Mouse (Mus musculus) heart, embryonic 16.5 days (tissue): ENCODE results near the gene Taf12. TPM values are rescaled to one million over a fixed set of nuclear protein-coding genes. Genes with fewer than 3 reads are reported as not detected.
"Not testable (repeated sequence)": the region's sequence is repeated elsewhere in the genome, so short reads cannot be mapped to it uniquely, and the experiment has no call there.

Experiments used
- ATAC-seq: fragments of 200-750 bp; cut with Nextera tagmentation; replicated peaks from 2 replicates; pipeline ENCODE4 v1.8.0; 2017; ENCODE audit warnings: moderate number of reproducible peaks; ENCODE audit not compliant: insufficient read depth, low FRiP score; ENCODE audit errors: extremely low read depth
- H3K27ac ChIP-seq: fragments of 300-500 bp; sonication (generic); 2 replicates; pipeline ENCODE4 v1.5.1; 2014; ENCODE audit warnings: mild to moderate bottlenecking, low read length, control low read depth, moderate library complexity
- H3K27me3 ChIP-seq: fragments of 300-500 bp; sonication (generic); 2 replicates; pipeline ENCODE4 v1.6.1; 2014; ENCODE audit warnings: low read length, mixed read lengths; ENCODE audit not compliant: control insufficient read depth, insufficient read depth
- H3K36me3 ChIP-seq: fragments of 300-500 bp; sonication (generic); 2 replicates; pipeline ENCODE4 v1.6.1; 2014; ENCODE audit not compliant: control insufficient read depth, insufficient read depth
- H3K4me1 ChIP-seq: fragments of 300-500 bp; sonication (generic); 2 replicates; pipeline ENCODE4 v1.6.1; 2014; ENCODE audit warnings: low read length, mixed read lengths; ENCODE audit not compliant: control insufficient read depth, insufficient read depth
- H3K4me2 ChIP-seq: fragments of 300-500 bp; sonication (generic); 2 replicates; pipeline ENCODE4 v1.6.1; 2014; ENCODE audit warnings: low read depth, mild to moderate bottlenecking, control low read depth, low read length
- H3K4me3 ChIP-seq: fragments of 300-500 bp; sonication (generic); 2 replicates; pipeline ENCODE4 v1.5.1; 2014; ENCODE audit warnings: mild to moderate bottlenecking, control low read depth, low read length
- H3K9ac ChIP-seq: fragments of 300-500 bp; sonication (generic); 2 replicates; pipeline ENCODE4 v1.6.1; 2014; ENCODE audit warnings: low read length, control low read depth
- H3K9me3 ChIP-seq: fragments of 300-500 bp; sonication (generic); replicated peaks from 2 replicates; pipeline ENCODE4 v1.6.1; 2016; ENCODE audit warnings: low read length; ENCODE audit not compliant: control insufficient read depth
- WGBS: fragments of 180-500 bp; shearing (Covaris S2); extraction: QIAGEN DNeasy Blood & Tissue Kit; methylation state at CpG from one replicate; pipeline ENCODE4 v1.1.7; 2014; 5-methylcytosine and 5-hydroxymethylcytosine counted together
- polyA plus RNA-seq: library from polyadenylated mRNA; unstranded; fragments of >200 nt; fragmentation: Nextera tagmentation; extraction: Ambion mirVana; gene quantifications from 2 replicates; pipeline ENCODE4 v1.2.1, GENCODE M21; 2015

Taf12 gene
- polyA plus RNA-seq, 1 experiment from 2014 or later, result 35.3 TPM

DNA sequence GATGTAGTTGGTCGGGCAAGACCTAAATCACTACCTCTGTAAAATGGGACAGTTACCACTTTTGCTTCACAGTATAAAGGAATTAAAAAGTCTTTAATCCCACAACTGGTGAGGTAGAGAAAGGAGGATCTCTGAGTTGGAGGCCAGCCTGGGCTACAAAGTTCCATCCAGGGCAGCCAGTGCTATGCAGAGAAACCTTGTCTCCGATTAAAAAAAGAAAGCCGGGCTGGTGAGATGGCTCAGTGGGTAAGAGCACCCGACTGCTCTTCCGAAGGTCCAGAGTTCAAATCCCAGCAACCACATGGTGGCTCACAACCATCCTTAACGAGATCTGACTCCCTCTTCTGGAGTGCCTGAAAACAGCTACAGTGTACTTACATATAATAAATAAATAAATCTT lies 29.3 kb downstream of the Taf12 start:
- not testable (repeated sequence) for H3K27me3 ChIP-seq, H3K9me3 ChIP-seq, H3K36me3 ChIP-seq, ATAC-seq, H3K27ac ChIP-seq
- 40% methylated on average over 6 of the region's 6 CpGs for WGBS
- H3K4me3 ChIP-seq, result peak overlapping the region; percentile 65
- H3K4me2 ChIP-seq, result peak overlapping the region; percentile 80
- peaks cover 12% of the 10 kb centered on the region for H3K4me1 ChIP-seq
- peak overlapping the region; percentile 80 for H3K9ac ChIP-seq

GRCm38 (mm10) chr4:132305276-132305675 lies 31.1 kb downstream of the Taf12 start:
- ATAC-seq, result no peak
- WGBS, result 69% methylated on average over 8 of the region's 8 CpGs
- H3K36me3 ChIP-seq, result peaks cover 4% of the 10 kb centered on the region

DNA sequence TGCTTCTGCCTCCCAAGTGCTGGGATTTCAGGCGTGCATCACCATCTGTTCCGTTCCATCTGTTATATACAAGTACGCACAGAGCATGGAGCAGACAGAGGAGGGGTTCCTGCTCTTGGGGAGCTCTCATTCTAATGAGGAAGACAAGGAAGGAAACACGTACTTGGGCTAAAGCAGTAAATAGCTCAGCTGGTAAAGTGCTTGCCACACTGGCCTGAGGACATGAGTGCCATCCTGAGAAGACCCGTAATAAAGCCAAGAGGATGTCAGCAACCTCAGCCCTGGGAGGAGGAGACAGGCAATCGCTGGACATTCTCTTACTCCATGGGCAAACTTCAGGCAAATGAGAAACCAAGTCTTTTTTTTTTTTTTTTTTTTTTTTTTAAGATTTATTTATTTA lies 31.8 kb downstream of the Taf12 start:
- Histone ChIP-seq H3K27ac (no peak overlapping the region), H3K4me3 (no peak overlapping the region), H3K27me3 (no peaks in the 10 kb centered on the region), H3K36me3 (peaks cover 11% of the 10 kb centered on the region), H3K9me3 (no peaks in the 10 kb centered on the region), H3K4me1 (peaks cover 23% of the 10 kb centered on the region), H3K4me2 (no peak overlapping the region), H3K9ac (no peak overlapping the region)
- 70% methylated on average over 6 of the region's 6 CpGs for WGBS
- ATAC-seq, result no peak

More at GRCm38 (mm10) chr4:132305276-132305675, 31.1 kb downstream of the Taf12 start:
- no peak overlapping the region for H3K9ac ChIP-seq
- no peak overlapping the region for H3K4me2 ChIP-seq
- H3K27me3 ChIP-seq, result no peaks in the 10 kb centered on the region
- H3K27ac ChIP-seq, result no peak overlapping the region
- H3K4me1 ChIP-seq, result peaks cover 19% of the 10 kb centered on the region
- H3K4me3 ChIP-seq, result no peak overlapping the region
- no peaks in the 10 kb centered on the region for H3K9me3 ChIP-seq

GRCm38 (mm10) chr4:132308437-132309139 lies 34.4 kb downstream of the Taf12 start:
- Histone ChIP-seq H3K4me1 (peaks cover 11% of the 10 kb centered on the region), H3K27ac (peak overlapping the region; percentile 94), H3K9ac (peak overlapping the region; percentile 98), H3K27me3 (no peaks in the 10 kb centered on the region), H3K4me2 (peak overlapping the region; percentile 84), H3K36me3 (peaks cover 29% of the 10 kb centered on the region), H3K9me3 (no peaks in the 10 kb centered on the region), H3K4me3 (peak overlapping the region; percentile 92)
- peak; percentile 92 for ATAC-seq
- WGBS, result under 1% methylated on average over 41 of the region's 41 CpGs

DNA sequence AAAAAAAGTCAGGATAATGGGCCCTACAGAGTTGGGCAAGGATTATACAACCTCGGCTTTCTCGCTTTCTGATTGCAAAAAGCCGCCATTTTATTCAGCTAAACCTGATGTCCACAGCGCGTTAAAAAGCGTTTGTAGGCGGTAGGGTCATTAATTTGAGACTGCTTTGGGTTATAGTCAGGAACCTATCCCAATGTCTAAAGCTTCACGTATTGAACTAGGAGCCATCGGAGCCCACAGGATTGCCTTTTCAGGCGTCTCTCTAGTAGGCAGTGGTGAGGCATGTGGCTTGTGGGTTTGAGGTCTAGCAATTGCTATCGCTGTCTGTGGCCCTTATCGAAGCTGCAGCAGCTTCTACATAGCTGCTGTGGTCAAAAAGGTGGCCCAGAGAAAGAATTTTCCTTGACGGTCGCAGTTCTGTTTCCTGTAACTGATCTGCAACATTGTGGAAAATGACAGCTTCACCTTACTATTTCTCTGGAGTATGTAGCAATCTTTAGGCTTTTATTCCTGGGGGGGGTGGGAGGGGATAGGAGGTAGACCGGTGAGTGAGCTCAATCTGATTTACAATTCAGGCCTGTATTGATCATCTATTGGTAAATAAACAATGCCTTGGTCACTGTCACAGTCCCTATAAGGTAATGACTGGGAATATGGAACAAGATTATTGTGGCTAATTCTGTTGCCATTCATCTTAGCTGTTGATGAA lies 35.1 kb downstream of the Taf12 start:
- Histone ChIP-seq H3K36me3 (peaks cover 35% of the 10 kb centered on the region), H3K4me3 (peak overlapping the region; percentile 92), H3K27ac (peak overlapping the region; percentile 94), H3K4me1 (peaks cover 11% of the 10 kb centered on the region), H3K27me3 (no peaks in the 10 kb centered on the region), H3K4me2 (peak overlapping the region; percentile 84), H3K9me3 (no peaks in the 10 kb centered on the region), H3K9ac (peak overlapping the region; percentile 98)
- under 1% methylated on average over 15 of the region's 15 CpGs for WGBS
- no peak for ATAC-seq

DNA sequence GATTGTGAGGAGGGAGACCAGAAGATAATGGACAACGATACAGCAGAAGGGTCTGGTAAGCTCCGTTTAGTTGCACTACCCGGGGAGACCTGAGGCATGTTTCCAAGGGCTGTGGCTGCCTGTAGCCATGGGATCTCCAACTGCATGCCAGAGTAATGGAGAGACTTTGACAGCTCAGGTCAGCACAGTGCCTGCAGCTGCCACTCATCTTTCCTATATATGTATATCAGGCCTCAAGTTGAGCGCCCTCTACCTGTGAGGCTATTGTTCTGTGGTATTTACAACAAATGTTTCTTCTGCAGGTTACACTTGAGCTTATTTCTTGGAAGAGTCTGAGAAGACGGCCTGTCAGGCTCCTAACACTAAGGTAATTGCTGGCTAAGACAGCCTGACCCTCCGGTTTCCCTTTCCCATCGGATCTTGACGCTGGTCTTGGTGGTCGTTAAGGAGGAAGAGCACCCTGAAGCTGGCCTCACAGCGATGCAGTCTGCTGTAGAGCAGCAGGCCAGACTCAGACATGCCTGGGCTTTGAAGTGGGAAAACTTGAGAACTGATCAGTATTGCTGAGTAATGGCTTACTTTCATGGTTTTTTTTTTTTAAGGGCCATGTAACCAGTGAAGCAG lies 35.8 kb downstream of the Taf12 start:
- H3K9ac ChIP-seq, result peak overlapping the region; percentile 98
- peak overlapping the region; percentile 84 for H3K4me2 ChIP-seq
- H3K9me3 ChIP-seq, result no peaks in the 10 kb centered on the region
- peaks cover 11% of the 10 kb centered on the region for H3K4me1 ChIP-seq
- H3K36me3 ChIP-seq, result peaks cover 35% of the 10 kb centered on the region
- ATAC-seq, result 0 out of 2 replicates have a peak, but pooled peaks have one; percentile 25
- peak overlapping the region; percentile 92 for H3K4me3 ChIP-seq
- H3K27me3 ChIP-seq, result no peaks in the 10 kb centered on the region
- WGBS, result 28% methylated on average over 10 of the region's 10 CpGs
- H3K27ac ChIP-seq, result peak overlapping the region; percentile 94

GRCm38 (mm10) chr4:132311209-132311608 lies 37.0 kb downstream of the Taf12 start:
- WGBS, result 37% methylated on average over 1 of the region's 1 CpGs
- Histone ChIP-seq H3K4me2 (no peak overlapping the region), H3K27ac (no peak overlapping the region), H3K4me1 (peaks cover 11% of the 10 kb centered on the region), H3K9ac (no peak overlapping the region), H3K36me3 (peaks cover 35% of the 10 kb centered on the region), H3K9me3 (no peaks in the 10 kb centered on the region), H3K4me3 (no peak overlapping the region), H3K27me3 (no peaks in the 10 kb centered on the region)
- ATAC-seq, result no peak

- Histone ChIP-seq H3K27ac (no peak overlapping the region), H3K4me2 (no peak overlapping the region), H3K36me3 (peaks cover 35% of the 10 kb centered on the region), H3K9me3 (no peaks in the 10 kb centered on the region), H3K4me1 (peaks cover 11% of the 10 kb centered on the region), H3K4me3 (no peak overlapping the region), H3K27me3 (no peaks in the 10 kb centered on the region), H3K9ac (no peak overlapping the region)
- 50% methylated on average over 3 of the region's 3 CpGs for WGBS
- ATAC-seq, result no peak
Observed at GRCm38 (mm10) chr4:132311801-132312200, 37.6 kb downstream of the Taf12 start.

GRCm38 (mm10) chr4:132312627-132313026 lies 38.5 kb downstream of the Taf12 start:
- H3K9me3 ChIP-seq, result no peaks in the 10 kb centered on the region
- H3K27me3 ChIP-seq, result no peaks in the 10 kb centered on the region
- no peak overlapping the region for H3K4me2 ChIP-seq
- H3K4me3 ChIP-seq, result no peak overlapping the region
- no peak overlapping the region for H3K27ac ChIP-seq
- peaks cover 38% of the 10 kb centered on the region for H3K36me3 ChIP-seq
- H3K4me1 ChIP-seq, result peaks cover 11% of the 10 kb centered on the region
- WGBS, result 88% methylated on average over 5 of the region's 5 CpGs
- no peak overlapping the region for H3K9ac ChIP-seq
- ATAC-seq, result no peak
